Mouse (Mus musculus): ENCODE data around the gene Thegl.
"Not testable (repeated sequence)": the region's sequence is repeated elsewhere in the genome, so short reads cannot be mapped to it uniquely, and the experiment has no call there.

Gene Thegl

DNA sequence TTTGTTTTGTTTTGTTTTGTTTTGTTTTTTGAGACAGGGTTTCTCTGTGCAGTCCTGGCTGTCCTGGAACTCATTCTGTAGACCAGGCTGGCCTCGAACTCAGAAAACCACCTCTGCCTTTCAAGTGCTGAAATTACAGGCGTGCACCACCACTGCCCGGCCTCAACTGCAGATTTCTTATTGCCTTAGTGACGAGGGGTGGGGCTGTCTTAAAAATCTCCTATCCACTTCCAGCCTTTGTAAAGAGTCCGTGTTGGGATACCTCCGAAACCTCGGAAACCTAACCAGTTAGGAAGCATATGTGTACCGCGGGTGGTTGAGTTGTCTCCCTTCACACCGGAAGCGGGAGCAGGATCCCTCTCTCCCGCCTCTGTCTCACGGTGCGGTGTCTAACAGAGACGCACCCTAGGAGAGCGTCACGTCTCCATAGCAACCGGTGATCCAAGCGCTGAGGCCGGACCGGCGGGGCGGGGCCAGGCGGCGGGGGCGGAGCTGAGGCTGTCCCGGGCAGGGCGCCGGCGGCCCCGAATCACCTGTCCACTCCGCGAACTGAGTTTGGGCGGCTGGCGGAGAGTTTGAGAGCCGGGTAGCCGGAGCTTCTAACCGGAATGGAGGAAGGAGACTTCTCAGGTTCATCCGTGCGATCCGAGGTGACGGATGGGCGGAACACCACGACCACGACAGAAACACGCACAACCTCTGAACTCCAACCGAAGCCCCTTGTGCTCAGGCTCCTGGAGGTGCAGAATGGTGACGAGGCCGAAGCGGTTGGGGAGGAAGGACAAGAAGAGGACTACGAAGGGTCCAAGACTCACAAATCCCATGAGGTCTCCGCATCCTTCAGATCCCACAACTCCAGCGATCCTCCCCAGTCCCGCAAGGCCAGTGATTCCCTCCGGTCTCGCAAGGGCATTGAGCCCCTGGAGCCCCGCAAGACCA, at the start of gene Thegl:
Gene Thegl, plus strand, starts transcription at position 480 of the 939 bp plus-strand sequence.
- DNase-seq (ENCODE audit: low read depth): no peak

DNA sequence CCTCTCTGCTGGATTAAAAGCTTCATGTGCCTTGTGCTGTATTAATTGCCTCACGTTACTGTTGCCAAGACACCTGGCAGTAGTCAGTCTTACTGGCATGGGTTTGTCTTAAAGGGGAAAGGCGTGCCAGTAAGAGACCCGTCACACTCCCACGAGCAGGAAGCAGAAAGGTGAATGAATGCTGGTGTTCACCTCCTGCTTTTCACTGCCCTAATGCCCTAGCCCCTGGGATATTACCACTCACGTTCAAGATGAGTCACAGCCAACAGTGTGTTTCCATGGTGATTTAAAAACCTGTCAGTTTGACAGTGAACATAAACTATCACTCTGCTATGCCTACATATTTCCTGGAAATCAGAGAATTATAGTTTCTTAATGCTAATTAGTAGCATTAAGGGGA, 46.6 kb upstream of the Thegl start:
- peak; percentile 16 for DNase-seq (ENCODE audit: low read depth)

DNA sequence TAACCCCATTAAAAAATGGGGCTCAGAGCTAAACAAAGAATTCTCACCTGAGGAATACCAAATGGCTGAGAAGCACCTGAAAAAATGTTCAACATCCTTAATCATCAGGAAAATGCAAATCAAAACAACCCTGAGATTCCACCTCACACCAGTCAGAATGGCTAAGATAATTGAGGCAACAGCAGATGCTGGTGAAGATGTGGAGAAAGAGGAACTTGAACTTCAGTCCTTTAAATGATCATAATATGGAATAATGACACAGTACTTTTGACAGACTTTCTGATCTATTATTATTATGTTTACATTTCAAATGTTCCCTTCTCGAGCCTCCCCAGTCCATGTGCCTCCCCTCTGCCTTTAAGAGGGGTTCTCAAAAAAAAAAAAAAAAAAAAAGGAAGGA, 44.7 kb upstream of the Thegl start:
- not testable (repeated sequence) for DNase-seq (ENCODE audit: low read depth)

DNA sequence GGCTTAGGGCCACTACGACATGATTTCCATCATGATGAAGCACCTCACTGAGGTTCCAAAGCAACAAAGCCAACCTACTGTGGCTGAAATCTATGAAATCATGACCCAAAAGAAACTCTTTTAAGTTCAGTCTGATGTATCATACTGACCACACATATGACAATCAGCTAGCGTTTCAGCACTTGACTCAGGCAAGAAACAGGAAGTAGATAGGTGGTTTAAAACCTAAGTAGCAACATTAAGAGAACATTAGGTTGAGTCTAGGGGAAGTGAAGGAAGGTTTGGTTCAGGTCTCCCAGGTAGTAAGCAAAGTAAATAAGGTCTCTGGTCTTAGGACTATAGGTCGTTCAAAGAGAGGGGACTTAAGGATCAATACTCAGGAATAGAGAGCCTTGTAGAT, 42.3 kb upstream of the Thegl start:
- no peak for DNase-seq (ENCODE audit: low read depth)

DNA sequence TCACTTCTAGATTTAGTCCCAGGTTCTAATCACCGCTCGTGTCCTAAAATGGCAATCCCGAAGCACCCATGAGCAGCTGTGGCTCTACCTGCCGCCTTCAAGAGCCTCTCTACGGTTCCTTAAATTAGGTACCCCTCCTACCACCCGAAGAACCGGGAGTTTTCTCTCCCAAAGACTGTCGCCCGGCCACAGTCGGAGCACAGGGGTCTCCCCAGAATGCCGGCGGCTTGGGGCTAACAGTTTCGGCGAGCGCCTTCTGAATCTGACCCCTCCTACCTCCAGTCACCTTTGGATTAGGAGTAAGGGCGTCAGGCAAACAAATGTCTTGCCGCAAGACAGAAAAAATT, 41.6 kb upstream of the Thegl start:
- DNase-seq (ENCODE audit: low read depth): no peak

DNA sequence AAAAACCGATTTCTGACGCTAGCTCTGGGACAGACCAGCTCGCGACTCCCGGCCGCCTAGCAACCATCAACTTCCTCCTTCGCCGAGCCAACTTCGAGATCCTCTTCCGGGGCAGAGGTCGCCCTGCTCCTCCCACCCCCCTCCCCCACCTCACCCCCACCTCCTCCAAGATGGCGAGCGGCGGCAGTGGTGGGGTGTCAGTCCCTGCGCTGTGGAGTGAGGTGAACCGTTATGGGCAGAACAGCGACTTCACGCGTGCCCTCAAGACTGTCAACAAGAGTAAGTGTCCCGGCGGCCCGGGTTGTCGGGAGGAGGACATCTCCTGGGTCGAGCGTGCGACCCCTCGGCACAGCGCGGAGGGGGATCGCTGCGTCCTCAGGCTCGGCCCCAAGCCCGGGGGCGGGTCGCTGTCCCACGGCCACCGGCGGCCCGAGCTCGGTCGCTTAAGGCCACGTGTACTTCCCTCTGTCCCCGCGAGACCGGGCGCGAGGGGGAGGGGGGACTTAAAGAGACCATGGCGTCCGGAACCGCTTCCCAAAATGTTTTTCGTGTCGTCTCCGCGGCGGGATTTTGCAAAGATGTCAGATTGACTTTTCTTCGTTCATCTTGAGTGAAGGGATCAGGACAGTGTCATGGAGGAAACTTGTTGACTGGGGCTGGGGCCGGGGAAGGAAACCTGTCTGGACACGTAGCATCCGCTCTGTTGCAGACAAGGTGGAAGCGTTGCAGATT, 41.1 kb upstream of the Thegl start, which contains the start of gene Srp72:
Gene Srp72, plus strand, starts transcription at position 130 of the 732 bp plus-strand sequence.
- DNase-seq (ENCODE audit: low read depth): peak; percentile 90

DNA sequence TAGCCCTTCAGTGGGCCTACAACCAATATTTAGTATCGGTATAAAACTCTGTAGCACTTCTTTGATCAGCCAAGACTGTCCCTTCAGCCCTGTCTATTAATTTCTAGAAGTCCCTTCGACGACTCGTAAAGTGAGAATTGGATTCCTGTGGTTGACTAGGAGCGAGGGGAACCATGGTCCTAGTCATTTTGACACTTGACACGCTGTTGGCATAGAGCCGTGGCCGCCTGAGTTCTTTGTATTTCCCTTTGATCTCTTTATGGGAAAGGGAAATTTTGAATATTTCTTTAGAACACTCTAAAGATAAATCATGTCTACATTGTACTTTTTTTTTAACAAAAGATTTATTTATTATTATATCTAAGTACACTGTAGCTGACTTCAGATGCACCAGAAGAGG, 40.1 kb upstream of the Thegl start:
- no peak for DNase-seq (ENCODE audit: low read depth)

DNA sequence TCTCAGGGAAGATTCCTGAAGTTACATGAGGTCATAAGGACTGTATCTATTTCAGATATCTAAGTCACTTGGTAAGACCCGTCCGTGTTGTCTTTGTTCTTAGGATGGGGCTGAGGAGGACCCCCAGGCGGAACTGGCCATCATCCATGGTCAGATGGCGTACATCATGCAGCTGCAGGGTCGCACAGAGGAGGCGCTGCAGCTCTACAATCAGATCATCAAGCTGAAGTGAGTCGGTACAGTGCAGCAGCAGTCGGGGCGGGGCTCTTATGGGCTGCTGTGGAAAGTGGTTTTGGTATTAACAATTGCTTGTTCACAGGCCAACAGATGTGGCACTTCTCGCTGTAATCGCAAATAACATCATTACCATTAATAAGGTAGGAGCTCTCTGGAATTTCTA, 31.8 kb upstream of the Thegl start:
- no peak for DNase-seq (ENCODE audit: low read depth)

DNA sequence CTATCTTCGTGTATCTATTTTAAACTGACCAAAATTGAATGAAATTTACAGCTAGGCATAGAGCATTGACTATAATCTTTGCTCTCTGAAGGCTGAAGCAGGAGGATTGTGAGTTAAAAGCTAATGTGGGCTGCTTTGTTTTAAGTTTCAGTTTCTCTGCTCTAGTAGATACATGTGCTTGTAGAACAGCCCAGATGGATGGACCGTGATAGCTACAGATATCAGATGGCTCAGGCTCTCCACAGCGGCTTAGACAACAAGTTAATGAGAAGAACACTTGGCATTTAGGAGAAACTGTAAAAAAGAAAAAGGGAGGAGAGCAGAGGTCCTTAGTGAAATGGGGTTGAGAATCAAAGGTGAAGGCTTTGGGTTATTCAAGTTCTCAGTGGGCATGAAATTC, 25.0 kb upstream of the Thegl start:
- DNase-seq (ENCODE audit: low read depth): no peak

DNA sequence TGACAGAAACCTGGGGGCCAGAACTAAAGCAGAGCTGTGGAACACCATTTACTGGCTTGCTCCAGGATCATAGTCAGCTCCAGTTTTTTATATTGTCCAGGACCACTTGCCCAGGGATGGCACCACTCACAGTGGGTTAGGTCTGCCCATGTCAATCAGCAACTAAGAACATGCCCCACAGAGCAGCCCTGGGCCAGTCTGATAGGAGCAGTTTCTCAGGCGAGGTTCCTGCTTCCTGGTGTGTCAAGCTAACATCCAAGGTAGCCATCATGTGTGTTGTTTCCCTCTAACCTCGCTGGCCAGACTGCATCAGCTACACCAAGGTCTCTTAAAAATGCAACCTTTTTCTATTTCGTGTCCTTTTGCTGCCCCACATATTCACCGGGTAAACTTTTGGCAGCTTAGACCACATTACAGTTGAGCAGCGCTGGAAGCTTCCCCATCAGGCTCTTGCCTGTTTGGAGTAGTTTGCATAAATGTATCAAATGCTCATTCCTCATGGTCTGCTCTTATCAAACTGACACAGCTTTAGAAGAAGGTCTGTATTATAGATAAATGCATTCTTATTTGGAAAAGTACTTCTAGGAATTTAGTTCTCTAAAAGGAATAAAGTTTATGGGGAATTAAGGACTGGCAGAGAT, 22.5 kb upstream of the Thegl start:
- DNase-seq (ENCODE audit: low read depth): no peak

DNA sequence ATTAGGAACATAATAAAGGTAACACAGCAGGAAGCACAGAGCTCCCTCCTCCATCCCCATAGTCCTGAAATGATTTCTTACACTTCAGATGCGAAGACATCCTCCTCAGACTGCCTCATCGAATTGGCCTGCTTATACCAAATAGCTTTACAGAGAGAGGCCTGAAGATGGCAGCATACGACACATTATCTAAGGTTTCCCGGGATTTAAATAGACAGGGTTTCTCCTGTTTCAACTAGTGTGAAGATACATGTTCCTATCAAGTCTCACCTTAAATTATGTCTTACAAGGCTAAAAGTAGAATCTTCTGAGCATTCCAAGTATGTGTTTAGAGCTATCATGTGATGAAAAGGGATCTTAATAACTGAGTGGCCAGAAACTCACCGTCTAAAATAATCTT, 17.4 kb upstream of the Thegl start:
- DNase-seq (ENCODE audit: low read depth): peak; percentile 77

DNA sequence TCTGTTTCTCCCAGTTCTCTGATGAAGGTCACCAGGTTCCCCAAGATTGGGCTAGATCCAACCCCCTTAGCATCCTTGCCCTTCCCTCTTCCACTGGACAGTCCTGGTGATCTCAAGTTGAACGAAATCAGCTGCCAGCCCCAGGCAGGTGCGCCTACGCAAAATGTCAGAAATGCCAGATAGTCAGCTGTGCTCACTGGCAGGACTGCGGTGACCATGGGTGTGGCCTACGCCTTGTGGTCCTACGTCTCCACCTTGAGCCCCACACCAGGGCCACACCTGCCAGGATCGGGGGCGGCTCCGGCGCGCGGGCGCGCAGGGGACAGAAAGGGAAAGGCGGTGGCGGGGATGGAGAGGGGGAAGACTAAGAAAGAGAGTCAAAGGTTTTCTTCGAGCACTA, 14.6 kb upstream of the Thegl start:
- no peak for DNase-seq (ENCODE audit: low read depth)

DNA sequence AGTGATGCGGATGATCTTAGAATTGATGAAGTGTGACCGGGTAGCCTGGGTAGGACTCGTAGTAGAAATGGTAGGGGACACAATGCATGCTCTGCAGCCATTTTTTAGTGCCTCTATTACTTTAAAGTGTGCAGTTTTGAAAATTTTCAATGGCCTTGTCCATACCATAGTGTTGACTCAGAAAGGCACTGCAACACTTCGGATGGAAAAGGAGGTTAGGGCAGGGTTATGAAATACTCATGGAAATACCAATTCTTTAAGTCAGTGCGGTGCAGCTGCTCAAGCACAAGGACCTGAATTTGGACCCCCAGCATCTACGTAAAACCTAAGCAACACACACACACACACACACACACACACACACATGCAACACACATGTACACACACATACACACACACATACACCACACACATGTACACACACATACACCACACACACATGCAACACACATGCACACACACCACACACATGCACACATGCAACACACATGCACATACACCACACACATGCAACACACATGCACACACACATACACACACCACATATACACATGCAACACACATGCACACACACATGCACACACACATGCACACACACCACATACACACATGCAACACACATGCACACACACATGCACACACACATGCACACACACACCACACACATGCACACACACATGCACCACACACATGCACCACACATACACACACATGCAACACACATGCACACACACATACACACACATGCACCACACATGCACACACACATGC, 11.6 kb upstream of the Thegl start, which contains the start of gene Arl9:
Gene Arl9, plus strand, starts transcription at position 5 of the 771 bp plus-strand sequence.
- DNase-seq (ENCODE audit: low read depth): peak; percentile 60

DNA sequence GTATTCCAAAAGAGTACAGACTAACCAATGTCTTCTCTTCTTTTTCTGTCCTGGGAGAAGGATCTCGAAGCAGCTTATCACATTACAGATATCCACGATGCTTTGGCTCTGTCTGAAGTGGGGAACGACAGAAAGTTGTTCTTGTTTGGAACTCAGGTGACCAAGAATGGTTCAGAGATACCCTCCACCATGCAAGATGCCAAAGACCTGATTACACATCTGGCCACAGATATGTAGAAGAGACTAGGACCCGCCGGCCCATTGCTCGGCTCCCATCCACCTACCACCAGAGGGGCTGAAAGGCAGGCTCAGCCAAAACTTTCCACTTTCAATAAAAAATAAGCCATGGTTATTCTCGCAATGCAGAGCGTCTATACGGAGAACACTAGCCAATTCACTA, 5.5 kb upstream of the Thegl start:
- DNase-seq (ENCODE audit: low read depth): no peak

DNA sequence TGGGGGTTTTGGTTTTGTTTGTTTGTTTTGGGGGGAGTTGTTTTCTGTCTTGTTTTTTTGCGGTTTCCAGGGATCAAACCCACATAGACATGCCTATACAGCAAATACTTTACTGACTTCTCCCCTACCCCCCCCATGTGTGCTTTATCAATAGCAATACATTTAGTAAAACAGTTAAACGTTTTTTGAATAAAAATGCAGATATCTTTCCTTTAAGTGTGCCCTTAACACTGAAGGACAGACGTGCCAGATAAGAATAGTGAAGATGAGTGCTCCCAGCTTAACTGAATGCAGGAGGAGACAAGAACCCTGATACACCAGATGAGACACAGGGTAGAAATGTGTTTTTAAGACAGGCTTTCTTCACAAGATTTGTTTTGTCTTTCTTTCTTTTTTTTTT, 4.7 kb upstream of the Thegl start:
- DNase-seq (ENCODE audit: low read depth): no peak

DNA sequence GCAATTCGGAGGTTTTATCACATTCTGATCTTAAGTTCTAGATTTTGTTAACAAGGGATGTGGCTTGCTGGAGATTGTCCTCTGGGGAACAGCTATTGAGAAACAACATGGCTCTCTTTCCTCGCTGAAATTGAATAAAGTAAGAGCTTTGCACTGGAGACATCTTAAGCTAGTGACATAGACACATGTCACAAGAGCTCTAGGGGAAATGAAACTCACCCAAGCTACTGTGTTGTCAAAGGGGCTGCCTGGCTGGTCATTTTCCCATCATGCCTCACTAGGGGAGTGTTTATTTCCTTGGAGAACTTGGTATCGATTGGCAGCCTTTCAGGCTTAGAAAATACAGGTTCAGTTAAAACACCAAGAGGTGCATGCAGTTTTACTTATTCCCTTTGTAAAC, 2.7 kb upstream of the Thegl start:
- DNase-seq (ENCODE audit: low read depth): no peak

DNA sequence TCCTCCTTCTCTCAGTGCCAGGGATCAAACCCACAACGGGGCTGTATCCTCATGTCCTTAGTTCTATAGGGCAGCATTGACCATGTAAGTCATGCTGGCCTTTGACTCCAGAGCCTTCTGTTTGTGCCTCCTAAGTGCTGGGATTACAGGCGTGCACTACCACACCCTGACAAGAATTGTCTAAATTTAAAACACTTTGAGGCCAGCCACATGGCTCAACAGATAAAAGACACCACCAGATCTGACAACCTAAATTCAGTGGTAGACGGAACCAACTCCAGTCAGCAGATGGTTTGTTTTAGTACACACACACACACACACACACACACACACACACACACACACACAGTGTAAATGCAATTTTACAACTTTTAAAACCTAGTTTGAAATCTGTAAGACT, 12.2 kb downstream of the Thegl start:
- no peak for DNase-seq (ENCODE audit: low read depth)

DNA sequence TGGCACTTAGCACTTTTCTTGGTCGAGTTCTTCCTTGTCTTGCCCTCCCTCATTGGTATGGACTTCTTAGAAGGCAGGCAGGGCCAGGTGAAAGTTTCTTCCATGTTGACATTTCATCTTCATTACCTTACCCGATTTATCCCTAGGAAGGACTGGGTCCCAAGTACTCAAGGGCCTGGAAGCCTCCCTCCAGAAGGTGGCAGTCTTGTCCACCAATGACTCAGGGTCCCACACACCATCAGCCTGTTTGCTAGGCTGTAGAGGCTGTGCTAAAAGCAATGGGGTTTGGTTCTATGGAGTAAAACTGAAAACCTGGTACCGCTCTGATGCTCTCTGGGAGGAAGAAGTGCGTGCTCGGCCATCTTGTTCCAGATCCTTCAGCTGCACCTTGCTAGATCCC, 13.9 kb downstream of the Thegl start:
- peak; percentile 75 for DNase-seq (ENCODE audit: low read depth)

DNA sequence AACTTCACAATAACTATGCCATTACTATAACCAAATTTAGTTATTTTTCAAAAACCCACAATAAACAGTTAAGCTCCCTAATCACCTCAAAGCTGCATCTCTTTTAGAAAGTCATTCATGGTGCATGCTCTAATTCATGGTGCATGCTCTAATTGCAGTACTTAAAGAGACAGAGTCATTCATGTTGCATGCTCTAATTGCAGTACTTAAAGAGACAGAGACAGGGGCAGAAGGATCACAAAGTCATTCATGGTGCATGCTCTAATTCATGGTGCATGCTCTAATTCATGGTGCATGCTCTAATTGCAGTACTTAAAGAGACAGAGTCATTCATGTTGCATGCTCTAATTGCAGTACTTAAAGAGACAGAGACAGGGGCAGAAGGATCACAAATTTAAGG, 19.3 kb downstream of the Thegl start:
- not testable (repeated sequence) for DNase-seq (ENCODE audit: low read depth)

DNA sequence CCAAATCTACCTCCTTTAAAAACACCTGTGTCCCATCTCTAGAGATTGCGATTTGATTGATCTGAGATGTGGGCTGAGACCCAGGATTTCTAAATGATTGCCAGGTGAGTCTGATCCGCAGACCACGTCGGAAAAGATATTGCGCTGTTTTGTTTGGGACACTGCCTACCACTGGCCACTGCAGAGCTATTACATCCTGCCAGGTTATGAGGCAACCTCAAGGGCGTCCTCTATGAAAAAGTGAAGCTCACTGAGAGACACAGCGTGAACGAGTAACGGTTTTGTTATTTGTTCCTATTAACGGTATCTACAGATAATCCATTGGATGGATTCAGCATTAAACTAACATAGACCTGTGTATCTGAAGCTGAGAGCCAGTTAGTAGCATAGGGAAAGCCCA, 22.6 kb downstream of the Thegl start:
- no peak for DNase-seq (ENCODE audit: low read depth)

DNA sequence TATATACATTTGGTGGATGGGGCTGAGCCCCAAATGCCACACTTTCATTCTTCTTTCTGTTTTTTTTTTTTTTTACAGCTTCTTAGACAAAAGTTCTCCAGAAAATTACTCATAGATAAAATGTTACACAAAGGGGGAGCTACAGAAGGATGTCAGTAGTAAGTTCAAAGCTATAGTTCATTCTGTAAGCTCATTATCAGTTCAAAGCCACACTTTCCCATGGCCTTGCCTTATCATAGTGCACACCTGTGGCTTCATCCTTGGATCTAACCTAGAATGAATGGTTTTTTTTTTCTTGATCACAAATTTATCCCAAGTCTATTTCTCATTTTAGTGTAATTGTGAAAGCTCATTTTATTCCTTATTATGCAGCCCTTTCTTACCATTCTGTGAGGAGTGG, 23.6 kb downstream of the Thegl start:
- no peak for DNase-seq (ENCODE audit: low read depth)

DNA sequence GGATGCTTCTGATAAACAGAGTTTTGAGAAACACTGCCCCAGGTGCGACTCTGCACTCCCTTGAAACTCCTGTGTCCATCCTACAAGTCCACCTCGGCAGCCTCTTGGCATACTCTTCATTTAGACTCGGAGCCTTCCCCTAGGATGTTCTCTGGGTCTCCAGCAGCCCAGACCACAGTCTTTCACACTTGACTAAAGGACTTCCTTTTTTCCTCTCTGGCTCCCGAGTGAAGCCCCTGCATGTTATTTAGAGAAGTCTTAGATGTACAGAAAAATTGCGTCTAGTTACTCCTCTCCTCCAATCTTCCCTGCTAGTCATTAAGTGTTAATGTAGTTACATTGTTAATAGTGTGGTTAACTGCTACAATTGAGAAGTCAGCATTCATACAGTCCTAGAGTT, 28.5 kb downstream of the Thegl start:
- no peak for DNase-seq (ENCODE audit: low read depth)
